Mouse (Mus musculus) midbrain, embryonic 10.5 days (tissue): ENCODE results near the gene Arhgef33. TPM values are rescaled to one million over a fixed set of nuclear protein-coding genes. Genes with fewer than 3 reads are reported as not detected.
"Not testable (repeated sequence)": the region's sequence is repeated elsewhere in the genome, so short reads cannot be mapped to it uniquely, and the experiment has no call there.

Source experiments
- DNase-seq: peaks from one replicate; pipeline ENCODE4 v3.0.0-alpha.2; 2017; ENCODE audit warnings: low spot score
- H3K27ac ChIP-seq: fragments of 300-500 bp; sonication (generic); replicated peaks from 2 replicates; pipeline ENCODE4 v1.5.1; 2016; ENCODE audit warnings: mild to moderate bottlenecking
- H3K27me3 ChIP-seq: fragments of 300-500 bp; sonication (generic); 2 replicates; pipeline ENCODE4 v1.6.1; 2016; ENCODE audit warnings: low read depth, mild to moderate bottlenecking; ENCODE audit not compliant: poor library complexity, severe bottlenecking
- H3K36me3 ChIP-seq: fragments of 300-500 bp; sonication (generic); 2 replicates; pipeline ENCODE4 v1.6.1; 2016; ENCODE audit warnings: mild to moderate bottlenecking, moderate library complexity
- H3K4me1 ChIP-seq: fragments of 300-500 bp; sonication (generic); 2 replicates; pipeline ENCODE4 v1.6.1; 2016
- H3K4me3 ChIP-seq: fragments of 300-500 bp; sonication (generic); 2 replicates; pipeline ENCODE4 v1.5.1; 2016; ENCODE audit warnings: mild to moderate bottlenecking, moderate library complexity
- H3K9me3 ChIP-seq: fragments of 300-500 bp; sonication (generic); replicated peaks from 2 replicates; pipeline ENCODE4 v1.6.1; 2016; ENCODE audit warnings: mild to moderate bottlenecking
- WGBS: fragments of 180-500 bp; shearing (Covaris S2); methylation state at CpG from one replicate; pipeline ENCODE4 v1.1.7; 2016; 5-methylcytosine and 5-hydroxymethylcytosine counted together
- polyA plus RNA-seq: library from polyadenylated mRNA; unstranded; fragments of >200 nt; fragmentation: Nextera tagmentation; extraction: Ambion mirVana; gene quantifications from 2 replicates; pipeline ENCODE4 v1.2.1, GENCODE M21; 2016

Gene Arhgef33
- polyA plus RNA-seq, 1 experiment from 2014 or later, result 0.44 TPM

- no peaks in the 10 kb centered on the region for H3K9me3 ChIP-seq
- peaks cover 24% of the 10 kb centered on the region for H3K27me3 ChIP-seq
- no peaks in the 10 kb centered on the region for H3K36me3 ChIP-seq
- H3K4me1 ChIP-seq, result no peaks in the 10 kb centered on the region
- DNase-seq, result no peak
- H3K4me3 ChIP-seq, result no peak overlapping the region
- WGBS, result 91% methylated on average over 5 of the region's 5 CpGs
- no peak overlapping the region for H3K27ac ChIP-seq
Observed at GRCm38 (mm10) chr17:80367276-80367675, 60.1 kb downstream of the Arhgef33 start.

- Histone ChIP-seq H3K27me3 (peaks cover 32% of the 10 kb centered on the region), H3K36me3 (no peaks in the 10 kb centered on the region), H3K4me3 (no peak overlapping the region), H3K4me1 (peaks cover 10% of the 10 kb centered on the region), H3K27ac (no peak overlapping the region), H3K9me3 (no peaks in the 10 kb centered on the region)
- WGBS, result 82% methylated on average over 9 of the region's 9 CpGs
- no peak for DNase-seq
Observed at GRCm38 (mm10) chr17:80368606-80369005, 61.4 kb downstream of the Arhgef33 start.

GRCm38 (mm10) chr17:80372989-80373725 lies 66.0 kb downstream of the Arhgef33 start, which contains the start of gene Gm10190:
TSS of gene Gm10190 (minus strand) at chr17:80373541.
- DNase-seq, result peak; percentile 89
- Histone ChIP-seq H3K36me3 (no peaks in the 10 kb centered on the region), H3K27me3 (peaks cover 60% of the 10 kb centered on the region), H3K4me3 (peak within 1 kb of the TSS; percentile 59), H3K27ac (peak within 1 kb of the TSS; percentile 88), H3K9me3 (no peaks in the 10 kb centered on the region), H3K4me1 (peaks cover 14% of the 10 kb centered on the region)
- WGBS, result 5% methylated on average over 102 of the region's 102 CpGs

- Histone ChIP-seq H3K36me3 (no peaks in the 10 kb centered on the region), H3K9me3 (no peaks in the 10 kb centered on the region), H3K27me3 (peaks cover 60% of the 10 kb centered on the region), H3K27ac (peak overlapping the region; percentile 88), H3K4me1 (peaks cover 14% of the 10 kb centered on the region), H3K4me3 (peak overlapping the region; percentile 59)
- WGBS, result 24% methylated on average over 29 of the region's 29 CpGs
- DNase-seq, result no peak
Observed at GRCm38 (mm10) chr17:80373726-80374096, 66.5 kb downstream of the Arhgef33 start.

- not testable (repeated sequence) for H3K9me3 ChIP-seq, H3K27ac ChIP-seq, H3K36me3 ChIP-seq, H3K4me3 ChIP-seq, H3K4me1 ChIP-seq, DNase-seq
- H3K27me3 ChIP-seq, result peaks cover 29% of the 10 kb centered on the region
Observed at GRCm38 (mm10) chr17:80378386-80378785, 71.2 kb downstream of the Arhgef33 start.

- 80% methylated on average over 1 of the region's 1 CpGs for WGBS
- Histone ChIP-seq H3K4me1 (no peaks in the 10 kb centered on the region), H3K36me3 (no peaks in the 10 kb centered on the region), H3K4me3 (no peak overlapping the region), H3K9me3 (no peaks in the 10 kb centered on the region), H3K27me3 (no peaks in the 10 kb centered on the region), H3K27ac (no peak overlapping the region)
- DNase-seq, result no peak
Observed at GRCm38 (mm10) chr17:80385671-80386070, 78.5 kb downstream of the Arhgef33 start.

GRCm38 (mm10) chr17:80390024-80390423 lies 82.8 kb downstream of the Arhgef33 start:
- peaks cover 7% of the 10 kb centered on the region for H3K4me1 ChIP-seq
- H3K27me3 ChIP-seq, result no peaks in the 10 kb centered on the region
- no peak overlapping the region for H3K27ac ChIP-seq
- H3K9me3 ChIP-seq, result no peaks in the 10 kb centered on the region
- DNase-seq, result no peak
- 67% methylated on average over 10 of the region's 10 CpGs for WGBS
- no peaks in the 10 kb centered on the region for H3K36me3 ChIP-seq
- H3K4me3 ChIP-seq, result no peak overlapping the region

GRCm38 (mm10) chr17:80391423-80392403 lies 84.5 kb downstream of the Arhgef33 start:
- peak; percentile 62 for DNase-seq
- Histone ChIP-seq H3K36me3 (peaks cover 2% of the 10 kb centered on the region; the same call in 1 of the 2 replicates), H3K27ac (no peak overlapping the region), H3K27me3 (no peaks in the 10 kb centered on the region), H3K4me3 (peak overlapping the region; percentile 52), H3K4me1 (peaks cover 7% of the 10 kb centered on the region), H3K9me3 (no peaks in the 10 kb centered on the region)
- 18% methylated on average over 17 of the region's 17 CpGs for WGBS

- Histone ChIP-seq H3K27me3 (no peaks in the 10 kb centered on the region), H3K9me3 (no peaks in the 10 kb centered on the region), H3K27ac (no peak overlapping the region), H3K36me3 (peaks cover 59% of the 10 kb centered on the region), H3K4me1 (no peaks in the 10 kb centered on the region), H3K4me3 (no peak overlapping the region)
- 89% methylated on average over 7 of the region's 7 CpGs for WGBS
- no peak for DNase-seq
Observed at GRCm38 (mm10) chr17:80398243-80398642, 91.0 kb downstream of the Arhgef33 start.

- H3K36me3 ChIP-seq, result peaks cover 98% of the 10 kb centered on the region
- no peak overlapping the region for H3K27ac ChIP-seq
- no peaks in the 10 kb centered on the region for H3K27me3 ChIP-seq
- DNase-seq, result no peak
- H3K9me3 ChIP-seq, result no peaks in the 10 kb centered on the region
- H3K4me1 ChIP-seq, result no peaks in the 10 kb centered on the region
- H3K4me3 ChIP-seq, result no peak overlapping the region
- WGBS, result 81% methylated on average over 1 of the region's 1 CpGs
Observed at GRCm38 (mm10) chr17:80411182-80411581, 104.0 kb downstream of the Arhgef33 start.

GRCm38 (mm10) chr17:80418572-80419210 lies 111.5 kb downstream of the Arhgef33 start:
- H3K27me3 ChIP-seq, result no peaks in the 10 kb centered on the region
- no peak for DNase-seq
- H3K9me3 ChIP-seq, result peaks cover 9% of the 10 kb centered on the region; the same call in 1 of the 2 replicates
- H3K4me3 ChIP-seq, result no peak overlapping the region
- H3K27ac ChIP-seq, result no peak overlapping the region
- H3K4me1 ChIP-seq, result no peaks in the 10 kb centered on the region
- peaks cover 91% of the 10 kb centered on the region for H3K36me3 ChIP-seq
- WGBS, result 90% methylated on average over 10 of the region's 10 CpGs

- no peak for DNase-seq
- no peak overlapping the region for H3K27ac ChIP-seq
- 95% methylated on average over 1 of the region's 1 CpGs for WGBS
- no peaks in the 10 kb centered on the region for H3K27me3 ChIP-seq
- H3K4me3 ChIP-seq, result no peak overlapping the region
- H3K4me1 ChIP-seq, result no peaks in the 10 kb centered on the region
- peaks cover 9% of the 10 kb centered on the region; the same call in 1 of the 2 replicates for H3K9me3 ChIP-seq
- peaks cover 71% of the 10 kb centered on the region for H3K36me3 ChIP-seq
Observed at GRCm38 (mm10) chr17:80420998-80421397, 113.8 kb downstream of the Arhgef33 start.
